Mouse (Mus musculus): ENCODE measurements around the gene Fyn.

- no peak for TF ChIP-seq CTCF (IDR thresholded peaks at IDR 0.05; ENCODE audit: extremely low read depth, insufficient read depth, low read length)
- TF ChIP-seq POLR2A (IDR thresholded peaks at IDR 0.05; ENCODE audit: extremely low read depth, insufficient read depth, low read length), result no peak
These were observed 80.5 kb downstream of the Fyn start for GRCm38 (mm10) chr10:39449179-39449578.

All from cortical plate, adult 2 months (tissue).